Comparison of ENCODE assay signal across 7 mouse cellular contexts in the genomic region with DNA sequence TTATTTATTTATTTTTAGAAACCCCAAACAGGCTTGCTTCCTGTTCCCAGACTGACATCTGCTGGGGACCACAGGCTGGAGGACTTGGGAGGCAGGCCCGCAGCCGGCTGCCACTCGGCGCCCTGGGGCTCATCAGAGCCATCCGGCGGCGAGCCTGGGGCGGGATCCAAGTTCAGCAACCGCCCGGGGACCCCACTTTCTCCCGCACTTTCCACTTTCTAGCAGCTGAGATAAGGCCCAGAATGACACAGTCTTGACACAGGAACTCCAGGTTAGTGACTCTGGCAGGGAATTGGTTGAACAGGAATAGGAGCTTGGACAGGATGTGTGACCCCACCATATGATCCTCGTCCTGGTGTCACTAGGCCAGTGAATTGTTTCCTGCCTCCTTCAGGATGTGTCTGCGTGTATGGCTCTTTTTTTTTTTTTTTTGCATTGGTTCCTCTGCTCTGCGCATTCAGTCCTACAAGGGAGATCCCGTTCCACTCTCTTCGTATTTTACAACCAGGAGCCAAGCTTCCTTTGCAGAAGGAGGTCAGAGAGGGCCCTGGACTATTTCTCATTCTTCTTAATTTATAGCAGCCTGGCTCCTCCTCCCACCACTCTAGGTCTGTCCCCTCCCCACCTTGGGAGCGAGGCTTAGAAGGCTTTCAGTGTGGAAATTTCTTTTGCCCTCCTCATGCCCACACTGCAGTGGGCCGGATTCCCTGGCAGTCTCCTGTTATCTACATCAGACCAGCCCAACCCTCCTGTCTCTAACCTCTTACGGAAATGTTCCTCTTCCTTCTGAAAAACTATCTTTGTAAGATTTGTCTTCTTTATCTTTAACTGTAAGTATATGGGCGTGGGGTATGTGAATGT.
DNase-seq lines count a peak whose midpoint lies in the region.

No protein-coding gene starts in this region.

- H3K4me1 ChIP-seq in heart, embryonic 10.5 days, result peaks cover 20% of the 10 kb centered on the region

- H3K4me3 ChIP-seq in heart, embryonic 10.5 days, result 0 out of 2 replicates have a peak overlapping the region, but pooled peaks have one; percentile 35

- H3K27me3 ChIP-seq in heart, embryonic 10.5 days (ENCODE audit: insufficient read depth, poor library complexity, severe bottlenecking), result peaks cover 4% of the 10 kb centered on the region; the same call in 1 of the 2 replicates

- no peaks in the 10 kb centered on the region for H3K9me3 ChIP-seq in heart, embryonic 10.5 days

- DNase-seq in thymus, postnatal 14 days, result peak; percentile 35
- no peak for DNase-seq in thymus, adult 18-20 months
- DNase-seq in heart, embryonic 10.5 days (ENCODE audit: low spot score), result no peak
- peak; percentile 71 for DNase-seq in kidney, postnatal 10 days
- DNase-seq in neural tube, embryonic 10.5 days (ENCODE audit: extremely low spot score, low spot score), result peak; percentile 40
- no peak for DNase-seq in urinary bladder, postnatal 14 days (ENCODE audit: low spot score)
- DNase-seq in left cerebral cortex, postnatal 36 days (ENCODE audit: low spot score in 2 of 2), result no peak

- no peak overlapping the region; the same call in 1 of the 2 replicates for H3K27ac ChIP-seq in heart, embryonic 10.5 days

- intact Hi-C loops in left cerebral cortex, postnatal 36 days (cut with DNase I), result no loop called here

- 17% methylated on average over 20 of the region's 20 CpGs for WGBS in heart, embryonic 10.5 days

- no peaks in the 10 kb centered on the region for H3K36me3 ChIP-seq in heart, embryonic 10.5 days

Comparison
In these comparisons a context has a peak if more than half of its experiments do, and no peak if none do; other contexts are left out.
1. DNase-seq: peak in thymus, postnatal 14 days (single experiment), kidney, postnatal 10 days (single experiment) and neural tube, embryonic 10.5 days (single experiment); none in thymus, adult 18-20 months (0 of 2), heart, embryonic 10.5 days (single experiment), urinary bladder, postnatal 14 days (single experiment) and left cerebral cortex, postnatal 36 days (0 of 2).